ENCODE assay signal across 8 mouse cellular contexts in genomic region chr3:54156316-54157000, GRCm38 (mm10). TPM values are rescaled to one million over a fixed set of nuclear protein-coding genes. Genes with fewer than 3 reads are reported as not detected.
DNase-seq lines count a peak whose midpoint lies in the region; ATAC-seq and TF ChIP-seq lines count a peak whose summit lies in the region.

No protein-coding gene starts in this region.

- TF ChIP-seq POLR2A in ES-Bruce4 (IDR thresholded peaks at IDR 0.05; ENCODE audit: insufficient read depth, low read length), result no peak
- TF ChIP-seq POLR2A in olfactory bulb, adult 2 months (IDR thresholded peaks at IDR 0.05; ENCODE audit: insufficient read depth, low read depth, low read length), result no peak; the same call in 1 of the 2 replicates

- peaks cover 2% of the 10 kb centered on the region for H3K4me1 ChIP-seq in ES-Bruce4 (ENCODE audit: control insufficient read depth, insufficient read depth, low read length)
- H3K4me1 ChIP-seq in forebrain, embryonic 14.5 days (ENCODE audit: control insufficient read depth, insufficient read depth, low read length), result peaks cover 12% of the 10 kb centered on the region; the same call in 1 of the 2 replicates
- H3K4me1 ChIP-seq in limb, embryonic 10.5 days, result peaks cover 23% of the 10 kb centered on the region
- H3K4me1 ChIP-seq in olfactory bulb, adult 2 months (ENCODE audit: control insufficient read depth, insufficient read depth, low read length), result peaks cover 2% of the 10 kb centered on the region; the same call in 1 of the 2 replicates

- peak overlapping the region; percentile 89 for H3K4me2 ChIP-seq in forebrain, embryonic 14.5 days (ENCODE audit: low read length)

- H3K27ac ChIP-seq in ES-Bruce4 (ENCODE audit: insufficient read depth, low read length), result no peak overlapping the region
- H3K27ac ChIP-seq in forebrain, embryonic 14.5 days (ENCODE audit: low read depth, low read length), result no peak overlapping the region
- no peak overlapping the region for H3K27ac ChIP-seq in limb, embryonic 10.5 days
- peak overlapping the region; percentile 79 for H3K27ac ChIP-seq in olfactory bulb, adult 2 months (ENCODE audit: insufficient read depth, low read depth, low read length)

- H3K9me3 ChIP-seq in ES-Bruce4 (replicated peaks; ENCODE audit: control insufficient read depth, insufficient read depth, low read length, poor library complexity, severe bottlenecking), result no peaks in the 10 kb centered on the region
- no peaks in the 10 kb centered on the region for H3K9me3 ChIP-seq in forebrain, embryonic 14.5 days (replicated peaks; ENCODE audit: control insufficient read depth, low read length)
- no peaks in the 10 kb centered on the region for H3K9me3 ChIP-seq in limb, embryonic 10.5 days (replicated peaks)

- DNase-seq in heart, adult 11 months, result peak; percentile 70
- no peak for DNase-seq in heart, postnatal 4 days
- peak; percentile 43 for DNase-seq in forebrain, embryonic 14.5 days (ENCODE audit: low spot score)
- DNase-seq in limb, embryonic 10.5 days (ENCODE audit: low spot score), result peak; percentile 48
- no peak for DNase-seq in gastrocnemius, adult 18-20 months (ENCODE audit: low spot score)
- no peak for DNase-seq in urinary bladder, postnatal 36 days (ENCODE audit: low spot score in 2 of 2)

- peak; percentile 31 for ATAC-seq in forebrain, embryonic 14.5 days

- TF ChIP-seq CTCF in ES-Bruce4 (IDR thresholded peaks at IDR 0.05; ENCODE audit: low read depth, low read length), result no peak
- no peak for TF ChIP-seq CTCF in olfactory bulb, adult 2 months (IDR thresholded peaks at IDR 0.05; ENCODE audit: insufficient read depth, low read depth, low read length)

- peaks cover 2% of the 10 kb centered on the region; the same call in 1 of the 2 replicates for H3K27me3 ChIP-seq in ES-Bruce4 (ENCODE audit: control insufficient read depth, insufficient read depth, low read length, poor library complexity, severe bottlenecking)
- peaks cover 6% of the 10 kb centered on the region for H3K27me3 ChIP-seq in forebrain, embryonic 14.5 days (replicated peaks; ENCODE audit: control insufficient read depth, insufficient read depth, low read length)
- H3K27me3 ChIP-seq in limb, embryonic 10.5 days (ENCODE audit: low read depth, poor library complexity, severe bottlenecking), result peaks cover 43% of the 10 kb centered on the region

- no peak for TF ChIP-seq EP300 in ES-Bruce4 (IDR thresholded peaks at IDR 0.05; ENCODE audit: insufficient read depth, low read depth, low read length)

- no peaks in the 10 kb centered on the region for H3K36me3 ChIP-seq in ES-Bruce4 (ENCODE audit: control insufficient read depth, insufficient read depth, low read length, poor library complexity, severe bottlenecking)
- H3K36me3 ChIP-seq in forebrain, embryonic 14.5 days (ENCODE audit: control insufficient read depth, insufficient read depth, low read length), result no peaks in the 10 kb centered on the region
- H3K36me3 ChIP-seq in limb, embryonic 10.5 days, result no peaks in the 10 kb centered on the region

- WGBS in forebrain, embryonic 14.5 days, result under 1% methylated on average over 28 of the region's 28 CpGs
- WGBS in limb, embryonic 10.5 days, result under 1% methylated on average over 28 of the region's 28 CpGs
- WGBS in olfactory bulb, adult 2 months, result under 1% methylated on average over 28 of the region's 28 CpGs

- peak overlapping the region; percentile 53 for H3K4me3 ChIP-seq in ES-Bruce4 (ENCODE audit: low read depth, low read length)
- H3K4me3 ChIP-seq in forebrain, embryonic 14.5 days (ENCODE audit: low read depth, low read length), result peak overlapping the region; percentile 50
- H3K4me3 ChIP-seq in limb, embryonic 10.5 days, result peak overlapping the region; percentile 54
- H3K4me3 ChIP-seq in olfactory bulb, adult 2 months (ENCODE audit: insufficient read depth, low read depth, low read length), result peak overlapping the region; percentile 92

- no peak overlapping the region; the same call in 1 of the 2 replicates for H3K9ac ChIP-seq in ES-Bruce4 (ENCODE audit: low read depth, poor library complexity, severe bottlenecking)
- peak overlapping the region; percentile 60 for H3K9ac ChIP-seq in forebrain, embryonic 14.5 days (ENCODE audit: low read length)

RNA-seq across cellular contexts. Expression of gene Trpc4, which starts 0.6 kb away (rescaled TPM):
- total RNA-seq in heart, postnatal 4 days (2021), result under 1 TPM; 0.11 to 0.26 TPM
- not detected in 2 replicates for polyA plus RNA-seq in ES-Bruce4 (2011; ENCODE audit: insufficient read depth, insufficient read length, low read depth, missing spikeins)
- polyA plus RNA-seq in forebrain, embryonic 14.5 days (2014; fragmentation: Nextera tagmentation; extraction: Ambion mirVana), result 6.1 and 9.8 TPM in 2 replicates
- 0.15 and 0.48 TPM in 2 replicates for polyA plus RNA-seq in limb, embryonic 10.5 days (2016; fragmentation: Nextera tagmentation; extraction: Ambion mirVana)
- polyA plus RNA-seq in olfactory bulb, adult 2 months (2012; ENCODE audit: insufficient read depth, insufficient read length, low replicate concordance, missing spikeins), result not detected in 2 replicates
- under 1 TPM; 0.17 to 0.18 TPM for total RNA-seq in gastrocnemius, adult 18-20 months (2021)

Comparison
In these comparisons a context has a peak if more than half of its experiments do, and no peak if none do; other contexts are left out.
1. DNase-seq: peak in heart, adult 11 months (single experiment), forebrain, embryonic 14.5 days (single experiment) and limb, embryonic 10.5 days (single experiment); none in heart, postnatal 4 days (single experiment), gastrocnemius, adult 18-20 months (single experiment) and urinary bladder, postnatal 36 days (0 of 2).
2. Peak in every context shown above with its lines, with median percentiles within 50 percentile points of each other: H3K4me3 ChIP-seq.